Mouse (Mus musculus): Measurements from ENCODE around the gene Dlgap5.

The Dlgap5 gene

DNA sequence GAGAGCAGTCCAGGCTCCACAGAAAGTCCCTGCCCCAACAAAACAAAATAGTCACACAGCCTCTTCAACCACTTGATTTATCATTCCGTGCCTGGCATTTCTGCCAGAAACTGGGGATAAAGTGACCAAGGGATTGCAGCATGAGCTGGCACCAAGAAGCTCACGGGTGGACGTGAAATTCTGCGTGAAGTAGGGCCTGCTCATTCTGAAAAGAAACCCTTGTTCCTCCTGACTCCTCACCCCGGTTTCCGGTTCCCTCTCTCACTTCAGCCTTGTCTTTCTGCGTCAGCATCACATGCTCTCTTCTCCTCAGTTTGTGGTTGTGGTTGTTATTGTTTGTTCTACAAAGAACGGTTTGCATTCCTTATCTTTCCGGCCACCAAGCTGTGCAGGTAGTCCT lies 56.3 kb downstream of the Dlgap5 start:
- in situ Hi-C loops (cut with MboI; ENCODE audit: low pct_unique_long_range_greater_than_20kb in 1 of 2, low sequenced_read_pairs in 2 of 2, unreplicated experiment in 1 of 2) = no loop called here

DNA sequence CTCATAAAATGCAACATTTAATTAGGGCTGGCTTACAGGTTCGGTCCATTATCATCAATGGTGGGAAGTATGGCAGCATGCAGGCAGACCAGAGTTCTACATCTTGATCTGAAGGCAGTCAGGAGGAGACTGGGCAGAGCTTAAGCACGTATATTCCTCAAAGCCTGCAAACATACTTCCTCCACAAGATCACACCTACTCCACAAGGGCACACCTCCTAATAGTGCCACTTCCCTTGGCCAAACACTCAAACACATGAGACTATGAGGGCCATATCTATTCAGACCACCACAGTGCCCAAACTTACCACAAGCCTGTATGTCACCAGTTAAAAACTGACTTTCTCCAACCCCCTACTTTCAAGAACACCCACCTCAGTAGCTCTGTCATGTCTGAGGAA lies 56.8 kb downstream of the Dlgap5 start:
- in situ Hi-C loops (cut with MboI; ENCODE audit: low pct_unique_long_range_greater_than_20kb in 1 of 2, low sequenced_read_pairs in 2 of 2, unreplicated experiment in 1 of 2) = no loop called here

DNA sequence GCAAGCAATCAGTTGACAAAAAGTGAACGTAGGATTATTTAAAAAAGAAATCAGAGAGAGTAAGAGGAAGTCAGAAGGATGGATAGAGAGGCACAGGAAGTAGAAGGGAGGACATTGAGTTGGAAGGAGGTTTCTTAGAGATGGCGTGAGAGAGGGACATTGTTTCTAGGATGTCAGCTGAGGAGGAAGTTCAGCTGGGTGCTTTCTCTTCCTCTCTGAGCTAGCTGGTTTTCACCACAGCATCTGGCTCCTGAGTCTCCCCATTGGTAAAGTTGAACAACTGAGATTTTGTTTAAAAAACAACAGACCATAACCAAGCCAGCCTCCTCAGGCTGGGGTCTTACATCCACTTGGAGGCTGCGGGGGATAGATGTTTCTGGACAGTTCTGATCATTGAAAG lies 58.6 kb downstream of the Dlgap5 start:
- in situ Hi-C loops (cut with MboI; ENCODE audit: low pct_unique_long_range_greater_than_20kb in 1 of 2, low sequenced_read_pairs in 2 of 2, unreplicated experiment in 1 of 2) = no loop called here

DNA sequence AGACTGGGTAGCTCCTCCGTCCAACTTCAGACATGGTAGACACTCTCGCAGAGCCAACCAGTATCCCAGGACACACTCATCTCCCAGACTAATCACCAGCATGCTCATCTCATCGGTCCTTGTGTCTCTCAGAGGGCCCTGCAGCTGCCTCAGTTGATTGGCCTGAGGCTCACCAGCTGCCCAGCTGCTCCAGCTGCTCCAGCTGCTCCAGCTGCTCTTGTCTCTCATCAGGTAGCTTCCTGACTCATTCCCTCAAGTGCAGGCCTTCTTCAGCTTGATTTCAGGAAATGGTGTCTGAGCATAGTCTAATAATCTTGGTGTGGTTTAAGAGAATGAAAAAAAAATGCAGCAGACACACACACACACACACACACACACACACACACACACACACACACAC lies 61.6 kb downstream of the Dlgap5 start:
- in situ Hi-C loops (cut with MboI; ENCODE audit: low pct_unique_long_range_greater_than_20kb in 1 of 2, low sequenced_read_pairs in 2 of 2, unreplicated experiment in 1 of 2) = no loop called here

DNA sequence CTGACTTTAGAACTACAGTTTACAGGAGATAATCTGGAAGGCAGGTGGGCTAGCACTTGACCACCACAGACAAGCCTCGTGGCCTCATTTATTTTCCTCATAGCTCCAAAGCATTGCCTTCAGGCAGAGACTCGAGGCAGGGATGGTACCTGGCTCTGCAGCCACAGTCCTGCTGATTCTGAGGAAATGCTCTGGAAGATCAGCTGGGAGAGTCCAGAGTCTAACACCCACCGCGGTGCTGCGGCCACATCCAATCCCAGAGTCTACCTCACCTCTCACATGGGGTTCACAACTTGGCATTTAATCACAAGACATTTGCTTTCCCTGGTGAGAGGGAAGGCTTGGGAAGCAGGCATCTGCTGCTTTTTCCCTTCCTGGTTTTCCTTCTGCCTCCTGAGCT lies 63.3 kb downstream of the Dlgap5 start:
- in situ Hi-C loops (cut with MboI; ENCODE audit: low pct_unique_long_range_greater_than_20kb in 1 of 2, low sequenced_read_pairs in 2 of 2, unreplicated experiment in 1 of 2) = no loop called here

DNA sequence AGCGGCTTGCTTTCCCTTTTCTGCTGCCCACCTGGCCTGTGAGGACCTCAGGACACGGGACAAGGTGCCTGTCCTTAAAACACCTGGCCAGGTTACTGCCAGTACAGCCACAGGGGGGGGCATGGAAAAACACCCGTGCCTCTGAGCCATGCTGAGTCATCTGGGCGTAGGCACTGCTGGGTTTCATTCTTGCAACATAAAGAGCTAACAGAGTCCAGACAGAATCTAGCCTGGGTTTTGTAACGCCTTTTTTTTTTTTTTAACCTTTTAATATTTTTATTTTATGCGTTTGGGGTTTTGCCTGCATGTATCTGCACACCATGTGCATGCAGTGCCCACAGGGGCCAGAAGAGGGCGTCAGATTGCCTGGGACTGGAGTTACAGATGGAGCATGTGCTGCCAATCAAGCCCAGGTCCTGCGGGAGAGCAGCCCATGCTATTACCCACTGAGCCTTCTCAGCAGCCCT lies 64.1 kb downstream of the Dlgap5 start:
- in situ Hi-C loops (cut with MboI; ENCODE audit: low pct_unique_long_range_greater_than_20kb in 1 of 2, low sequenced_read_pairs in 2 of 2, unreplicated experiment in 1 of 2) = no loop called here

DNA sequence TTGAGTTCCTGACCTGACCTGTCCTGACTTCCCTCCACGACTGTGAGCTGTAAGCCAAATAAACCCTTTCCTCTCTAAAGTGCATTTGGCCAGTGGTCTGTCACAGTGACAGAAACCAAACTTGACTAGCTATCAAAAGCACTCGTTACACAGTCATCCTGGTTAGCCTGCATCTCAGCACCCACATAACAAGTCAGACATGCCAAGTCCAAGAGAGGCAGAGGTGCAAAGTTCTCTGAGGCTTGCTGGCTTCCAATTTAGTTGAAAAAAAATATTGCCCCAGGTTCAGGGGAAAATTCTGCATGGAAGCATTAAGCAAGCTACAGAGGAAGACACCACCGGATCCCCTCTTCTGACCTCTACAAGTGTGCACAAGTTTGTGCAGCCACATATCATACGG lies 65.0 kb downstream of the Dlgap5 start:
- in situ Hi-C loops (cut with MboI; ENCODE audit: low pct_unique_long_range_greater_than_20kb in 1 of 2, low sequenced_read_pairs in 2 of 2, unreplicated experiment in 1 of 2) = no loop called here

DNA sequence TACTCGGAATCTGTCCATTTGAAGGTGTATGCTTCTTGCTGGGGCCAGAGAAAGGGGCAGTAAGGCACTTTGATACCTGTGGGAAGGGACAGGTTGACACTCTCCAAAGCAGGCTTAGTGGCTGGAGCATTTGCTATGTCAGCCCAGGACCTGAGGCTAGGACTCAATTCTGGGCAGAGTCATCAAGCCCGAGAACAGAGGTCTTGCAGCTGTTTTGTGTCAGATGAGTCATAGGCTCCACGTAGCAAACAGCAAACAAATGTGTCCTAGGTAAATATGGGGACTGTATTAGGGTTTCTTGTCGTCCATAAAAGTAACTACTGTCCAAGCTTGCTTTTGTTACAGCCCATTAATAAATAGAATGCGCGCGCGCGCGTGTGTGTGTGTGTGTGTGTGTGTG lies 65.9 kb downstream of the Dlgap5 start:
- in situ Hi-C loops (cut with MboI; ENCODE audit: low pct_unique_long_range_greater_than_20kb in 1 of 2, low sequenced_read_pairs in 2 of 2, unreplicated experiment in 1 of 2) = no loop called here

DNA sequence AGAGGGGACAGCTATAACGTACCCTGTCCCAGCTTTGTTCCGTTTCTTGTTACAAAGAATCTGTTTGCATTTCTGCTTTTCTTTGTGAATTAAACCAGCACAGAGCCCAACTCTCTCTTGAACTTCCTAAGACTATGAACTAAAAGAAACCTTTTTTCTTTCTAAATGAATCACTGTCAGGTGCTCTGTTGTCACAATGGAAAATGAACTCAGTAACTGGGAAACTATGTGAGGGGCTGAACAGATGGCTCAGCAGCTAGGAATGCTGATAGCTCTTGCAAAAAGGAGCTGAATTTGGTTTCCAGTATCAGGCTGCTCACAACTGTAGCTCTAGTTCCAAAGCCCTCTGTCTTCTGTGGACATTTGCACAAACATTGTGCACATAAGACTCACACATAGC lies 67.2 kb downstream of the Dlgap5 start:
- in situ Hi-C loops (cut with MboI; ENCODE audit: low pct_unique_long_range_greater_than_20kb in 1 of 2, low sequenced_read_pairs in 2 of 2, unreplicated experiment in 1 of 2) = no loop called here

DNA sequence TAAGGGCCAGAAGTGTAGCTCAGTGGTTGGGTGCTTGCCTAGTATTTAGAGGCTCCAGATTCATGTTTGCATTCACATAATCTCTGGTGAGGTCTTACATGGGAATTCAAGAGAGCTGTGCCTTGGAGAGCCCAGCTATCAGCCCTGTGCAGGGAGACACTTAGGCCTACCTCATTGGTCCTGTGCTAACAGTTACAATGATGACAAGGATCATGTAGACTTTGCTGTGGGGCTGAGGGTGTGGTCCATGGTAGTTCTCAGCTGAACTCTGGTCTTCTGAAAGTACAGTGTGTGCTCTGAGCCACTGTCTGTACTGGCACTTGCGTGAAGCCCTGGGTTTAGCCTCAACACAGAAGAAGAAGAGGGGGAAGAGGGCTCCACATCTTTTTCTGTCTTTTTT lies 71.5 kb downstream of the Dlgap5 start:
- in situ Hi-C loops (cut with MboI; ENCODE audit: low pct_unique_long_range_greater_than_20kb in 1 of 2, low sequenced_read_pairs in 2 of 2, unreplicated experiment in 1 of 2) = no loop called here

DNA sequence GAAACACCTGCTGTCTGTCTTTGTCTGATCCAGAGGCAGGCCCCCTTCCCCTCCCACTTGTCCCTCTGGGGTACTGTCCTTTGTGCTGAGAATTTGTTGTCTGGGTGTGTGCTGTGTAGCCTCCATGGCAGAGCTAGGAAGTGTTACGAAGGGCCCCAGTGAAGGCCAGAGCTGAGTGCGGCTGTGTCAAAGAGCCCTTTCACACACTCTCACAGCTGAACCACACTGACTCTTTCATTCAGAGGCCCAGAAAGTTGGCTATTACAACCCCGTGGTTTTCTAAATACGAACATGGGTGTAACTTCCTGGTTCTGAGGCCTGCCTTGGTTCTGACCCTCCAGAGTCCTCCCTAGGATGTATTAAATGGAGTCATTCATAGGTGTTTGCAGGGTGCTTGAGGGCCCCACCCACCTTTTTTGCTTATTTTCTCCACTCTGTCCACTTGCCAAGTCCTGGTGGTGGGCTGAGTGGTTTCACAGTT lies 76.4 kb downstream of the Dlgap5 start:
- in situ Hi-C loops (cut with MboI; ENCODE audit: low pct_unique_long_range_greater_than_20kb in 1 of 2, low sequenced_read_pairs in 2 of 2, unreplicated experiment in 1 of 2) = loop anchor here (5.0 kb wide), 2 partner anchors 40 to 45 kb away; no protein-coding TSS in a partner anchor

DNA sequence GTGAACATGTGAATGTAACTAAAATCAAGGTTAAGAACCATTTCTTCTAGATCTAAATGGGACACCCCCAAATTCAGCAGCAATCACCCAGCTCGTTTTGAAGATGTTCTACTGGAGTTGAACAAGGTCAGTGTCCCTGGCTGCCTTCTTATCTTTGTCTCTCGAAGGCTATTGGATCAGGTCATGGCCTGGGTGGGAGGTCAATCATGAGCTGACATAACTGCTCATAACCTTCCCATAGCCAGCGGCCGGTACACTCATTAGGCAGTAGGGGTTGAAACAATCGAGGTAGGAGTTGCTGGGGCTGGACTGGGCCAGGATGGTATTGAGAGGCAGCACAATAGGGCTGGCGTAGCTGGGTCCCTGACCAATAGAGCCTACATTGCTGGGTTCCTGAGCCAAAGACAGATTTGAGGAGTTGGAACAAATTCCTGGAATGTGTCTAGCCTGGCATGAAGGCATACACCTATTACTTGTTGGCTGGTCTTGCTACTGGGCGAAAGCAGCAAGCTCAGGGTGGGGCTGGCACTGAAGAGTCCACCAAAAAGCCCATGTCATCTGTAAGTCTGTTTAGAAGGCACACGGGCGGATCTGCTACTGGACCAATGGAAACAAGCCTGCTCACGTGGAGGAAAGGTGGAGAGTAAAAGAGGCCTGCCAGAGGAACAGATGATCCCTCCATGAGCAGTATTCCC lies 77.8 kb downstream of the Dlgap5 start:
- in situ Hi-C loops (cut with MboI; ENCODE audit: low pct_unique_long_range_greater_than_20kb in 1 of 2, low sequenced_read_pairs in 2 of 2, unreplicated experiment in 1 of 2) = loop anchor here (5.0 kb wide), 2 partner anchors 42 to 47 kb away; no protein-coding TSS in a partner anchor

Data from mouse embryonic stem cell (cell line).